Mouse (Mus musculus): ENCODE measurements around the gene Sh3bgrl3.

Sh3bgrl3 gene

DNA sequence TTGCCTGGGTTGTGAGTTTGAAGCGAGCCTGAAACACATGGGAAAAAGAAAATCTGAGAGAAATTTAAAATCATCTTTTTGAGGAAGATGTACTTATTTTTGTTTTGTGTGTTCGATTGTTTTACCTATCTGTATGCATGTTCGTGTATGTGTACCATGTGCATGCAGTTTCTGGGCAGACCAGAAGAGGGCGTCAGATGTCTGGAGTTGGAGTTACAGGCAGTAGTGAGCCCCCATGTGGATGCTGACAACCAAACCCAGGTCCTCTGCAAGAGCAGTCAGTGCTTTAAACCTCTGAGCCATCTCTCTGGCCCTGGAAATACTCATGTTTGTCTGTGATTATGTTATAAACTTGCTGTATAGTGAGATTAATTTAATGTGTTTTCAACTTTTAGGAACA is 43.6 kb downstream of the Sh3bgrl3 start:
- in situ Hi-C loops (cut with MboI, MseI): loop anchor here (5.0 kb wide), 1 partner anchor 48 kb away; no protein-coding TSS in a partner anchor

DNA sequence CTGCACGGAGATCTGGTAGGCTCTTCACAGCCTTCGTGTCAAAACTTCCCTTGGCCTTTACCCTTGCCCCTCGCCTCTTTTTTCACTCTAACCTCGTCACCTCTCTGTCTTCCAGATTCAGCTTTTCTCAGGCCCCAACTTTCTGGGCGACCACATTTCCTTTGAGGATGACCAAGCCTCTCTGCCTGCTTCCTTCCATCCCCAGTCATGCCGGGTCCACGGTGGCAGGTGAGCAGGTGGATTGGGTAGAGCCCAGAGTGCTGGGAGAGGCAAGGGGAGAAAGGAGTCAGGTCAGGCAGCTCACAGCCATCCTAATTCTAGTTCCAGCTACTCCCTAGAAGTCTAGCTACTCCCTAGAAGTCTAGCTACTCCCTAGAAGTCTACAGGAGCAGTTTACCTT is 46.1 kb downstream of the Sh3bgrl3 start:
- in situ Hi-C loops (cut with MboI, MseI): loop anchor here (5.0 kb wide), 1 partner anchor 45 kb away; no protein-coding TSS in a partner anchor

DNA sequence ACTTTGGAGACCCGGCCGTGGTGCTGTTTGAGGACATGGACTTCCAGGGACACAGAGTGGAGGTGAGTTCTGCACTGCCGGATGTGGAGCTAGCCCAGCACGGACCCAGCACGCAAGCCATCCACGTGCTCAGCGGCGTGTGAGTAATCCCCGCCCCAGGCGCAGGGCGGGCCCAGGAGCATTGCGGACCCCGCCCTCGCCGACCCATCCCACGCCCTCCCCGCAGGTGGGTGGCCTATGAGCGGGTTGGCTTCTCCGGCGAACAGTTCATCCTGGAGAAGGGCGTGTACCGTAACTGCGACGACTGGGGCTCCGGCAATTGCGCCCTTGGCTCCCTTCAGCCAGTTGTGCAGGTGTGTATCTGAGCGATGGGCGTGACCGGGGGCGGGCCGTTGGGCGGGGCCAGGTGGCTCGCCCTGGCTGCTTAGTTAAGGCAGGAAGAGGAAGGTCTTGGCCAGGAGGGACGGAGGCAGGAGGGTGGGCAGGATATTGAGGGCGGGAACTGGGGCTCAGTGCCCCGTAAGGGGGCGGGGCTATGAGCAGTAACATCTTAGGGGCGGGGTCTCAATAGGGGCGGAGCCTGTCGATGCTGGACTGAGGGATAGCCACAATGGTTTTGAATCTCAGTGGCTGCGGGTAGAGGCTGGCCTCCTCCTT is 46.7 kb downstream of the Sh3bgrl3 start:
- in situ Hi-C loops (cut with MboI, MseI): loop anchor here (5.0 kb wide), 1 partner anchor 45 kb away; no protein-coding TSS in a partner anchor

DNA sequence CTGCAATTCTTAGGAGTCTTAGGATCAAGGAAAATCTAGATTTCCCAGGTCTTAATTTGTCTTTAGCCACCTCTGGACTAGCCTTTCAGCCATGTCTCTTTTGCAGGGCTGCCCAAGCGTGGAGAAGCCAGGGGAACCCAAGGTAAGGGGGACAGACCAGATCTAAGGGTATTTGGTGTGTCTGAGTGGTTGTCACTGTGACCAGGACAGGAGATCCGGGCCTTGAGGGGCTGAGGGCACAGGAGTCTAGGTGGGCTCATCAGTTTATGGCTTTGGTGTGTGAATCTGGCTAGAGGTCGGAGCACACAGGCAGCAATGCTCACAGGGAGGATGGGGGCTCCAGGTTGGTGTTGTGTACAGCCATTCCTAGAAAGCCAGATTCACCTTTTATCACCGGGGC is 47.9 kb downstream of the Sh3bgrl3 start:
- in situ Hi-C loops (cut with MboI, MseI): loop anchor here (5.0 kb wide), 1 partner anchor 43 kb away; no protein-coding TSS in a partner anchor

DNA sequence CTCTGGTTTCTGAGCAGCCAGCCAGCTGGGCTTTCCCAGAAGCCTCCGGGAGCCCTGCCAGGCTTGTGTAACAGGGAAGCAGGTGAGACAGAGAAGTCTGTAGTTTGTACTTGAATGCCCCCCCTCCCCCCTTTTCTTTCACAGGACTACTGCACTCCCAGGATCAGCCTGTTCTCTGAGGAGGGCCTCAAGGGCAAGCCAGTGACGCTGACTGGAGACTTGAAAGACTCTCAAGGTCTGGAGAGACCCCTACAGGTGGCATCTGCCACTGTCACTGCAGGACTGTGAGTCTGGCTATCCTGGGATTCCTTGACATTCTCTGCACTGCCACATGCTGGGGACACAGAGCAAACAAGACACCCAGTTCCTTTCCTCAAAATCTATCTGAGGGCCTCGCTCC is 49.9 kb downstream of the Sh3bgrl3 start:
- in situ Hi-C loops (cut with MboI, MseI): no loop called here

Data from T-helper 2 cell (primary cell).